Mouse (Mus musculus): ENCODE measurements around the gene Bglap.
"Not testable (repeated sequence)": the region's sequence is repeated elsewhere in the genome, so short reads cannot be mapped to it uniquely, and the experiment has no call there.

GRCm38 (mm10) chr3:88372643-88373042 lies 11.6 kb downstream of the Bglap start, which contains the start of gene Bglap3:
- not testable (repeated sequence) for TF ChIP-seq EP300 (optimal IDR thresholded peaks at IDR 0.05); CTCF (IDR thresholded peaks at IDR 0.05; ENCODE audit: low read depth)
